Mouse (Mus musculus) heart, adult 2 months (tissue): ENCODE results near the gene Dpm3.

ENCODE experiments used
- CTCF ChIP-seq: fragments of 200-600 bp; IDR thresholded peaks from 2 replicates; pipeline ENCODE4 v1.8.1; 2022; ENCODE audit warnings: antibody characterized with exemption, mild to moderate bottlenecking, moderate library complexity
- POLR2A ChIP-seq: fragments of 200-500 bp; IDR thresholded peaks from 2 replicates; pipeline ENCODE4 v1.6.1; 2011; ENCODE audit warnings: mild to moderate bottlenecking, low read depth, low read length, control low read depth; ENCODE audit not compliant: insufficient read depth

GRCm38 (mm10) chr3:89245688-89246171 is 13.4 kb upstream of the Dpm3 start, which contains the start of gene Krtcap2:
- TF ChIP-seq CTCF (no peak), POLR2A (no peak)
